Mouse (Mus musculus): ENCODE measurements at regions not wholly inside any gene's neighbourhood (a gene's known extent, or its start where the extent isn't known, plus 50 kb on each side); places are given as distances from the start of the nearest gene placed in this dataset.

DNA sequence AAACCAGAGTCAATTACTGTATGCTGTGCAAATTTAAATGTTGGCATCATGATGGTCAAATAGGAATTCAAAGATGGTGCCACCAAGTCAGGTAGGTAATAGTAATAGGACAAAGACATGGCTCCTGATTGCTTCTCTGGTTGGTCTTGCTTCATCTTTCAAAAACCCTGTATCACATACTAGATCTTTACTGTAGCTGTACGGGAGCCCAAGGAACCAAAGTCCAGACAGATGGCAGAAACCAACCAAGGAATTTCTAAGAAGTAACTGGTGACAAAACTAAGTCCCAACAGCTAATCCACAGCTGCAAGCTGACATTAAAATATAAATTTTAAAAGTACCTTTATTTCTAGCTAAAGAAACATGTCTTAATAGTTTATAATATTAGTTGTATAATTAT lies 131.7 kb upstream of the Cxxc4 start:
- TF ChIP-seq MAX (IDR thresholded peaks at IDR 0.05) (no peak), CTCF (IDR thresholded peaks at IDR 0.05; ENCODE audit: control insufficient read depth, insufficient read depth, insufficient read length) (no peak)
